Mouse (Mus musculus) right cerebral cortex, adult 2 months (tissue): ENCODE measurements around the gene Prkn.

Experiments
- DNase-seq, 2 experiments: peaks; one replicate each; pipeline ENCODE4 v3.0.0; 2021 to 2022; ENCODE audit warnings: low spot score in 2 of 2

The Prkn gene

GRCm38 (mm10) chr17:11837121-11837520 lies 996.9 kb downstream of the Prkn start:
- DNase-seq: no peak

DNA sequence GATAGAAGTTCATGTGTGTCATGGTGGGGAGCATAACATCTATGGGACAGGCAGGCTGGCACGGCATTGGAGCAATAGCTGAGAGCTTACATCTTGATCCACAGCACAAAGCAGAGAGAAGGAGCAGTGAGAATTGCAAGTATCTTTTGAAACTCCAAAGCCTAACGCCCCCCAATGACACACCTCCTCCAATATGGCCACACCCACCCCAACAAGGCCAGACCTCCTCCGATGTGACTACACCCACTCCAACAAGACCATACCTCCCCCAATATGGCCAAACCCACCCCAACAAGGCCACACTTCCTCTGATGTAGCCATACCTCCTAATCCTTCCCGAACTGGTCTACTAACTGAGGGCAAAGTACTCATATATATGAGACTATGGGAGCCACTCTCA lies 1004.3 kb downstream of the Prkn start:
- DNase-seq: no peak

- DNase-seq: no peak
These were observed 1004.8 kb downstream of the Prkn start for GRCm38 (mm10) chr17:11844989-11845388.

DNA sequence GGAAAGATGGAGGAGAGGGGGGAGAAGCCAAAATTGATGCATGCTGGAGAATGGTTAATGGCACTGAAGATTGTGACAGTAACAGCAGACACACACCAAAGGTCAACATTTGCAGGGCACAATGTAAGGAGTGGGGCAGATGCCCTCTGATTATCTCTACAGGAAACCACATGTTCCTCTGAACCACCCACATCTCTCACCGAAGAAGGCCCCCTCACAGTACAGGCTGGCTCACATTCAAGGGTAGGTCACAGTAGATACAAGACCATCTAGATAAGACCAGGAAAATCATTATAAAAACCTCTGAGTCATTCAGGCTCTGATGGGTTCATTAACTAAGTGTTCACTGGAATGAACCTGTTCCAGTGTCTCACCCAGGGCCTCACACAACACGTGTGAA lies 1005.3 kb downstream of the Prkn start:
- DNase-seq: no peak

GRCm38 (mm10) chr17:11854571-11854970 lies 1014.4 kb downstream of the Prkn start:
- DNase-seq: no peak

GRCm38 (mm10) chr17:11858772-11859405 lies 1018.7 kb downstream of the Prkn start:
- DNase-seq: no peak

DNA sequence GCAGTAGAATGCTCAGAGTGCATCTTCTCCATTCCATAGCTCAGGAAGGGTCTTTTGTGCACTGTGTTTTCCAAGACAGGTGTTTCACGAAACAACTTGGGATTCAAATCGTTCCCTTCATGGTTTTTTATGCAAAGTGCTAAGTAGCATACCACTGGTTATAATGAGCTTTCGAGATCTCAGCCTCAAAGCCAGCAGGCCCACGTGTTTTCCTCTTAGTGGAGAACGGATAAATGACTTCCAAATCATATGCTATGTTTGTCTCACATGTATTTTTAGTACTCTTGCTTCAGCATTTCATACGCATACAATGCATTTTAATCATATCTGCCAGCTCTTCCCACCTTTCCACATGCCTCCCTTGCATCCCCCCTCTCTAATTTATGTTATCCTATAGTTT lies 1021.0 kb downstream of the Prkn start:
- DNase-seq: no peak

GRCm38 (mm10) chr17:11862360-11862759 lies 1022.2 kb downstream of the Prkn start:
- DNase-seq: no peak

DNA sequence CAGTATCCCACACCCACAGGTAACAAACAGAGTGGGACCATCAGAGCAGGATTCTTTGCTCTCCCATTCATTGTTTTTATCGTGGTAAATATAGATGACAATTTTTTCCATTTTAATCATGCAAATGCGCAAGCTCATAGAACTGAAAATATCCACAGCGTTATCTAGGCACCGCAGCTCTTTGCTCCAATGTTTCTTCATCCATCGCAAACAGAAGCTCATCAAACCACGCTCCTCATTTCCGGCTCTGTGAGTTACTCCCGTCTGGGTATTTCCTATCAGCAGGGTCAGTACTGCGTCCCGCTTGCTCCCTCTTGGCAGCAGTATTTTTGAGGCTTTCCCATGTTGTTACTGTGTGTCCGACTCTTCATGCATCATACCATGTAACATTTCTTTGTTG lies 1022.8 kb downstream of the Prkn start:
- DNase-seq: no peak

DNA sequence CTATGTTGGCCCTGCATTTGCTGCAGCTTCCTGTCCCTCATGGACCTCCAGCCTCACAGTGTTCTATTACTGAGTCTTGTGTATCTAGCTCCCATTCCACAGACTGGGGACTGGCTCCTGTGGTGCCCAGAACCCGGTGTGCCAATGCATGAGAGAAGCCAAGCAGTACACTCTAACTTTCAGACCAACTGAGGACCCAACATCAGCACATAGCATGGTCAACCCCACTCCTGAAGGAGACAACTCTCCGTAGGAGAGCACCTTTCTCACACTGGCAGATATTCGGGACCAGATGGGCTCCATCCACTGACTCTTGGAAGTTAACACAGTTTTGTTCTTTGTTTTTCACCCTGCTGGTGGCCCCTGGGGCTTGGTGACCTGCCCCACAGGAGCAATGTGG lies 1026.0 kb downstream of the Prkn start:
- no peak for DNase-seq

- DNase-seq: no peak
These were observed 1027.3 kb downstream of the Prkn start for GRCm38 (mm10) chr17:11867334-11868095.

GRCm38 (mm10) chr17:11870546-11870945 lies 1030.4 kb downstream of the Prkn start:
- no peak for DNase-seq

- no peak for DNase-seq
These were observed 1036.1 kb downstream of the Prkn start for GRCm38 (mm10) chr17:11876240-11876639.

- DNase-seq: no peak
These were observed 1041.1 kb downstream of the Prkn start for GRCm38 (mm10) chr17:11881110-11881820.

DNA sequence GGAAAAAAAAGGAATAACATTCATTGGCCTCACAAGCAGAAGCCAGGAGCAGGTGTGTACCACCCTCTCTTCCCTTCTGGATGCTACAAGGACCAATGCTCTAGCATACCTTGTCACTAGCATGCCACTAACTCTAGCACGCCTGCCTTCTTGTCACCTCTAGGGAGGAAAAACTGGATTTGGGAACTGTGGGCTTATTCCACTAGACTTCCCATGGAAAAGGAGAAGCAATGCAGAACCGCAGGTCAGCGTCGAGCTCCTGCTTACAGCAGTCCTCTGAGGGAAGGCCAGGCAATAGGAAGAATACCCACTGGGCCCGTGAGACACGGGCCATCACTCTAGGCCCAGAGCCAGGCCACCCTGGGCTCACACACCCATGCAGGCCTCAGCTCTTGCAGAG lies 1045.4 kb downstream of the Prkn start:
- no peak for DNase-seq

DNA sequence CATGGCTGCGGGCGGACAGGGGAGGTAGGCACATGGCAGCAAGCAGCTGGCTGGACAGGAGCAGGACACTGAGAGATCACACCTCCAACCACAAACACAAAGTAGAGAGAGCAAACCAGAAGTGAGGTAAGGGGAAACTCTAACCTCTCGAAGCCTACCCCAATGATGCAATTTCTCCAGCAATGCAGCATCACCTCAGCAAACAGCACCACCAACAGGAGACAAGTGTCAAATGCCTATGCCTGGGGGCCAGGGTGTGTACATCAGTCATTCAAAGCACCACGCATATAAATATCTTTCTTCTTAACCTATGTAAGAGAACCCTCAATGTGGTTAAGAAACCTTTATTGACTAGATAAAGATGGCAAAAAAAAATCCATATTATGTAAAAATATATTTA lies 1046.8 kb downstream of the Prkn start:
- no peak for DNase-seq

DNA sequence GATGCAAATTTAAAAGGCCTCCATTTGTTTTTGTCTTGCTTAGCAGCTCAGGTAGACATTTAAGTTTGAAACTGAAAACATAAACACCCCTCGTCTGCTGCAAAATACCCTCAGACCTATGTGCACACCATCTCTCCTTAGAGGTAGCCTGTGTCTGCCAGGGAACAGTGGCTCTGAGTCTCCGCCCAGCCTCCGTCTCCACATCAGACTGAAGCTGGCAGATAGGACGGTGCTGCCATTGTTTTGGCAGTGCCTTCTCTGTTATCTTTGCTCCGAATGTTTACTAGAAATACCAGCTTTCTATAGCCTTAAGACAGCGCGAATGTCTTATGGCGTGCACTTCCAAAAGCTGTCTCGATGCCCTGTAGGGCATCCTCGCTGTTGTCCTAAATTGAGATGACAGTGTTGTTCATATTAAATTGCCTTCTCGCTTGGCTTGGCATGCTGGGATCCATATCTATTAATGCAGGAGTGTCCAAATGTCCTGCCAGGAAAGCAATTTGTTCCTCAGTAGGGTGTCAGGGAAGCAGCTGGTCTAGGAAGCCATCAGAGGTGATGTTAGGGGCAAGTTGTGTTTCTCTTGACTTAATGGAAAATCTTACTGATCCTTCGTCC lies 1047.5 kb downstream of the Prkn start:
- DNase-seq: no peak

GRCm38 (mm10) chr17:11888806-11889205 lies 1048.6 kb downstream of the Prkn start:
- no peak for DNase-seq

GRCm38 (mm10) chr17:11900300-11900699 lies 1060.1 kb downstream of the Prkn start:
- no peak for DNase-seq

DNA sequence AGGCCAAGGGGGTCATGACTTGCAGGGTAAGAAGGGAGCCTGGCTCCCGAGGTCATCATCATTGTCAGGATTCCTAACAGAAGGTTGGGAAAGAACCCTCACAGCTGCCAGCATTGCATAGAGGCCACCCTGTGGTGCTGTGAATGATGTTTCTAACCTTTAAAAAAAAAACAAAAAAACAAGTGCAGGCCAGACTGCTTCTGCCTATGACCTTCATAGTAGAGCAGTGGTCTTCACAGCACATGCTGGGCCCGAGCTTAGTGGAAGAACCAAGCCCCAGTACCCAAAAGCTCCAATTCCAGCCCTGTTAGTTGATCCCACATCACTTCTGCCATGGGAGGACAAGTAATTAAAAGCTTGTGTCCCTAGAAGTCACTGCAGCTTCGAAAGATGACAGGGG lies 1061.5 kb downstream of the Prkn start:
- DNase-seq: no peak

DNA sequence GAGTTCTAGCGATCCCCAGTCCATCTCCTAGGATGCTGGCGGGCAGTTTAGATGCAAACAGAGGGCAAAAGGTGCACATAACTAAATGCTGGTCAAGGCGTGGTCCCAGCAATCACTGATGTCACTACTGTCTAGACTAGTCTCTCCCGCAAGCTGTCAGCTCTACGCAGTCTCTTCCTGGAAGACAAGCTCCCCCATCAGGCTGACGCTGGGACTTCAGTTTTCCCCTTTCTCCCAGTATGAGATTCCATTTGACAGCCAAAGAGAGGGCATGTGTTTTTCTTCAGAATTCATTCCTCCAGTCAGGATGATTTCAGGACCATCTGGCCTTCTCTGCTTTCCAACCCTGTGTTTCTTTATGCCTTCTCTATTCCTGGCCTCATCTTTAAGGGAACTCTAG lies 1062.8 kb downstream of the Prkn start:
- DNase-seq: no peak

- DNase-seq: no peak
These were observed 1070.6 kb downstream of the Prkn start for GRCm38 (mm10) chr17:11910668-11911398.
